Mouse (Mus musculus): ENCODE results near the gene Gm28308. TPM values are rescaled to one million over a fixed set of nuclear protein-coding genes. Genes with fewer than 3 reads are reported as not detected.

Gene Gm28308
- total and polyA plus RNA-seq, 3 experiments = not detected

GRCm38 (mm10) chr6:52177061-52177735 is 35.9 kb downstream of the Gm28308 start, which contains the start of gene 5730596B20Rik:
TSS of gene 5730596B20Rik (plus strand) at chr6:52177498.
- no peaks in the 10 kb centered on the region for H3K4me1 ChIP-seq (ENCODE audit: control insufficient read depth in 1 of 2, insufficient read depth in 2 of 2, low read length in 2 of 2)
- DNase-seq (ENCODE audit: low read depth, low spot score) = no peak
- H3K27ac ChIP-seq (ENCODE audit: control insufficient read depth, low read depth, low read length) = no peak within 1 kb of the TSS
- no peak within 1 kb of the TSS for H3K4me3 ChIP-seq (ENCODE audit: control insufficient read depth in 1 of 2, insufficient read depth in 1 of 2, low read depth in 2 of 2, low read length in 2 of 2)
- no peaks in the 10 kb centered on the region for H3K79me2 ChIP-seq (ENCODE audit: control insufficient read depth, insufficient read depth, low read length, poor library complexity)
- no peaks in the 10 kb centered on the region for H3K27me3 ChIP-seq (ENCODE audit: control insufficient read depth in 1 of 2, insufficient read depth in 2 of 2, low read length in 2 of 2)
- no peaks in the 10 kb centered on the region for H3K36me3 ChIP-seq (ENCODE audit: control insufficient read depth in 1 of 2, insufficient read depth in 2 of 2, low read length in 2 of 2)
- H3K9me3 ChIP-seq (replicated peaks; ENCODE audit: insufficient read depth, low read length) = no peaks in the 10 kb centered on the region
- no peak within 1 kb of the TSS for H3K9ac ChIP-seq (ENCODE audit: control insufficient read depth, low read depth, low read length, poor library complexity, severe bottlenecking)
- no peak for TF ChIP-seq BHLHE40 (IDR thresholded peaks at IDR 0.05; ENCODE audit: borderline replicate concordance, low read depth, low read length)
- no peak for TF ChIP-seq GATA1 (IDR thresholded peaks at IDR 0.05; ENCODE audit: low read depth, low read length)
- TF ChIP-seq E2F4 (IDR thresholded peaks at IDR 0.05; ENCODE audit: borderline replicate concordance, low read depth, low read length) = no peak
- TF ChIP-seq UBTF (IDR thresholded peaks at IDR 0.05; ENCODE audit: borderline replicate concordance, insufficient read depth, low read depth, low read length) = no peak
- no peak for TF ChIP-seq ZMIZ1 (IDR thresholded peaks at IDR 0.05; ENCODE audit: low read depth, low read length)
- TF ChIP-seq MAZ (IDR thresholded peaks at IDR 0.05; ENCODE audit: low read depth, low read length) = no peak
- no peak for TF ChIP-seq MAX (IDR thresholded peaks at IDR 0.05; ENCODE audit: low read length)
- TF ChIP-seq POLR2AphosphoS2 (IDR thresholded peaks at IDR 0.05; ENCODE audit: low read length) = no peak
- TF ChIP-seq TCF12 (IDR thresholded peaks at IDR 0.05; ENCODE audit: low read depth, low read length) = no peak
- no peak for TF ChIP-seq TBP (IDR thresholded peaks at IDR 0.05; ENCODE audit: low read depth, low read length)
- TF ChIP-seq MYC (IDR thresholded peaks at IDR 0.05; ENCODE audit: low read depth, low read length) = no peak
- no peak for TF ChIP-seq SIN3A (IDR thresholded peaks at IDR 0.05; ENCODE audit: low read length)
- TF ChIP-seq MAFK (IDR thresholded peaks at IDR 0.05; ENCODE audit: borderline replicate concordance, low read depth, low read length) = no peak
- no peak for TF ChIP-seq GABPA (IDR thresholded peaks at IDR 0.05; ENCODE audit: low read depth, low read length)
- TF ChIP-seq CHD2 (IDR thresholded peaks at IDR 0.05; ENCODE audit: low read length) = no peak
- no peak for TF ChIP-seq ZC3H11A (IDR thresholded peaks at IDR 0.05; ENCODE audit: low read depth, low read length)
- TF ChIP-seq TAL1 (IDR thresholded peaks at IDR 0.05; ENCODE audit: low read length) = no peak
- TF ChIP-seq ZNF384 (IDR thresholded peaks at IDR 0.05; ENCODE audit: low read depth, low read length) = no peak
- TF ChIP-seq ZKSCAN1 (IDR thresholded peaks at IDR 0.05; ENCODE audit: low read depth, low read length) = no peak
- TF ChIP-seq POLR2AphosphoS5 (IDR thresholded peaks at IDR 0.05; ENCODE audit: borderline replicate concordance, low read depth, low read length) = no peak

- H3K79me2 ChIP-seq (ENCODE audit: control insufficient read depth, insufficient read depth, low read length, poor library complexity) = no peaks in the 10 kb centered on the region
- H3K9ac ChIP-seq (ENCODE audit: control insufficient read depth, low read depth, low read length, poor library complexity, severe bottlenecking) = no peak overlapping the region
- H3K27ac ChIP-seq (ENCODE audit: control insufficient read depth, low read depth, low read length) = no peak overlapping the region
- no peaks in the 10 kb centered on the region for H3K4me1 ChIP-seq (ENCODE audit: control insufficient read depth in 1 of 2, insufficient read depth in 2 of 2, low read length in 2 of 2)
- no peaks in the 10 kb centered on the region for H3K9me3 ChIP-seq (replicated peaks; ENCODE audit: insufficient read depth, low read length)
- no peak for TF ChIP-seq POLR2AphosphoS2 (IDR thresholded peaks at IDR 0.05; ENCODE audit: low read length)
- no peak for TF ChIP-seq RAD21 (IDR thresholded peaks at IDR 0.05; ENCODE audit: low read depth, low read length)
- TF ChIP-seq E2F4 (IDR thresholded peaks at IDR 0.05; ENCODE audit: borderline replicate concordance, low read depth, low read length) = no peak
- TF ChIP-seq BHLHE40 (IDR thresholded peaks at IDR 0.05; ENCODE audit: borderline replicate concordance, low read depth, low read length) = no peak
- TF ChIP-seq GATA1 (IDR thresholded peaks at IDR 0.05; ENCODE audit: low read depth, low read length) = no peak
- TF ChIP-seq ZKSCAN1 (IDR thresholded peaks at IDR 0.05; ENCODE audit: low read depth, low read length) = no peak
- TF ChIP-seq MAFK (IDR thresholded peaks at IDR 0.05; ENCODE audit: borderline replicate concordance, low read depth, low read length) = no peak
- TF ChIP-seq NELFE (IDR thresholded peaks at IDR 0.05; ENCODE audit: low read depth, low read length) = no peak
- TF ChIP-seq KAT2A (conservative IDR thresholded peaks at IDR 0.05; ENCODE audit: low read depth, low read length) = no peak
- TF ChIP-seq SIN3A (IDR thresholded peaks at IDR 0.05; ENCODE audit: low read length) = no peak
- no peak for TF ChIP-seq ELF1 (IDR thresholded peaks at IDR 0.05; ENCODE audit: low read depth, low read length)
- TF ChIP-seq CHD1 (IDR thresholded peaks at IDR 0.05; ENCODE audit: low read depth, low read length) = no peak
- no peak for TF ChIP-seq MAZ (IDR thresholded peaks at IDR 0.05; ENCODE audit: low read depth, low read length)
- no peak for TF ChIP-seq MEF2A (IDR thresholded peaks at IDR 0.05; ENCODE audit: extremely low read depth, insufficient replicate concordance, low read depth, low read length, poor library complexity, severe bottlenecking)
- TF ChIP-seq USF1 (IDR thresholded peaks at IDR 0.05; ENCODE audit: low read depth, low read length) = no peak
- TF ChIP-seq USF2 (IDR thresholded peaks at IDR 0.05; ENCODE audit: borderline replicate concordance in 1 of 2, insufficient read depth in 1 of 2, low read depth in 1 of 2, low read length in 2 of 2) = no peak
- H3K27me3 ChIP-seq (ENCODE audit: control insufficient read depth in 1 of 2, insufficient read depth in 2 of 2, low read length in 2 of 2) = no peaks in the 10 kb centered on the region
- no peak for DNase-seq (ENCODE audit: low read depth, low spot score)
- H3K4me3 ChIP-seq (ENCODE audit: control insufficient read depth in 1 of 2, insufficient read depth in 1 of 2, low read depth in 2 of 2, low read length in 2 of 2) = no peak overlapping the region
- no peaks in the 10 kb centered on the region for H3K36me3 ChIP-seq (ENCODE audit: control insufficient read depth in 1 of 2, insufficient read depth in 2 of 2, low read length in 2 of 2)
Observed at GRCm38 (mm10) chr6:52176391-52176790, 36.7 kb downstream of the Gm28308 start.
